Mouse (Mus musculus) stomach, postnatal 0 days (tissue): Measurements from ENCODE around the gene Farp1.

Experiments
- CTCF ChIP-seq: IDR thresholded peaks from 2 replicates; pipeline ENCODE4 v1.5.1; 2016; ENCODE audit warnings: antibody characterized with exemption, low read depth, mild to moderate bottlenecking, moderate library complexity
- EP300 ChIP-seq: optimal IDR thresholded peaks from 2 replicates; pipeline ENCODE3; 2016; ENCODE audit warnings: antibody characterized with exemption

- no peak for TF ChIP-seq CTCF
- TF ChIP-seq EP300: no peak
These were observed 279.9 kb downstream of the Farp1 start for GRCm38 (mm10) chr14:121314934-121315333.
